Mouse (Mus musculus) stomach, postnatal 0 days (tissue): ENCODE measurements around the gene Kif22.

Source experiments
- CTCF ChIP-seq: IDR thresholded peaks from 2 replicates; pipeline ENCODE4 v1.5.1; 2016; ENCODE audit warnings: antibody characterized with exemption, low read depth, mild to moderate bottlenecking, moderate library complexity
- EP300 ChIP-seq: optimal IDR thresholded peaks from 2 replicates; pipeline ENCODE3; 2016; ENCODE audit warnings: antibody characterized with exemption

- TF ChIP-seq CTCF (no peak), EP300 (no peak)
Measured at GRCm38 (mm10) chr7:127025556-127026160, 16.6 kb downstream of the Kif22 start.
